Mouse (Mus musculus) kidney, adult 2 months (tissue): ENCODE data around the gene Hyou1.

Experiments used
- CTCF ChIP-seq: fragments of 200-500 bp; conservative IDR thresholded peaks from 2 replicates; pipeline ENCODE4 v1.5.1; 2011; ENCODE audit warnings: low read depth, mild to moderate bottlenecking, control low read depth, low read length, moderate library complexity, mixed read lengths; ENCODE audit not compliant: insufficient read depth, insufficient read length
- POLR2A ChIP-seq: fragments of 200-500 bp; IDR thresholded peaks from one replicate; pipeline ENCODE4 v1.6.1; 2011; ENCODE audit warnings: low read depth, low read length, control low read depth

DNA sequence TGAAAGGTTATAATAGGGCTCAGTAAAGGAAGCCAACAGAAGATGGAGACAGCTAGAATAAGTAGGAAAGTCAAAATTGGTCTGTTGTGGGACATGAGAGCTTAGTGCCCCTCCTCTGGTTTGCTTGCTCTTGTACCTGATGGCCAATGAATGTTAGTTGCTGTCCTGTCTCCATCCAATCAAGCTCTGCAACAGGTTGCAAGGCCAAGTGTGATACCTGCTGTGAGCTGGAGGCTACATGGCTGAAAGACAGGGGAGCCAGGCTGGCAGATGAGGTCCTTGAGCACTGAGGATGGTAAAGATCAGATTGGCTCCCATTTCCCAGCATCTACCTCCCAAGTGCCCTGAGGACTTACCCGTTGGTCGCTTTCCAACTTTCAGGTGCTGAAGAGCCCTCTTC lies 33.5 kb downstream of the Hyou1 start:
- no peak for TF ChIP-seq POLR2A
- TF ChIP-seq CTCF = no peak
